Mouse (Mus musculus) stomach, embryonic 16.5 days (tissue): ENCODE measurements around the gene Fstl1. TPM values are rescaled to one million over a fixed set of nuclear protein-coding genes. Genes with fewer than 3 reads are reported as not detected.

Experiments
- ATAC-seq: fragments of 200-750 bp; cut with Nextera tagmentation; 2 replicates; pipeline ENCODE4 v1.8.0; 2017; ENCODE audit warnings: moderate number of reproducible peaks, moderate TSS enrichment; ENCODE audit not compliant: insufficient read depth, low FRiP score
- H3K27ac ChIP-seq: fragments of 300-500 bp; sonication (generic); 2 replicates; pipeline ENCODE4 v1.5.1; 2014; ENCODE audit warnings: low read length
- H3K27me3 ChIP-seq: fragments of 300-500 bp; sonication (generic); 2 replicates; pipeline ENCODE4 v1.6.1; 2014; ENCODE audit warnings: low read length, control low read depth, mixed read lengths; ENCODE audit not compliant: control insufficient read depth, insufficient read depth
- H3K36me3 ChIP-seq: fragments of 300-500 bp; sonication (generic); 2 replicates; pipeline ENCODE4 v1.6.1; 2014; ENCODE audit warnings: low read length; ENCODE audit not compliant: control insufficient read depth, insufficient read depth
- H3K4me1 ChIP-seq: fragments of 300-500 bp; sonication (generic); 2 replicates; pipeline ENCODE4 v1.6.1; 2014; ENCODE audit warnings: low read length, control low read depth, mixed read lengths; ENCODE audit not compliant: control insufficient read depth, insufficient read depth
- H3K4me2 ChIP-seq: fragments of 300-500 bp; sonication (generic); 2 replicates; pipeline ENCODE4 v1.6.1; 2014; ENCODE audit warnings: low read depth, low read length, mixed read lengths
- H3K4me3 ChIP-seq: fragments of 300-500 bp; sonication (generic); replicated peaks from 2 replicates; pipeline ENCODE4 v1.5.1; 2014; ENCODE audit warnings: mild to moderate bottlenecking, low read length
- H3K9ac ChIP-seq: fragments of 300-500 bp; sonication (generic); 2 replicates; pipeline ENCODE4 v1.6.1; 2014; ENCODE audit warnings: low read length
- H3K9me3 ChIP-seq: fragments of 300-500 bp; sonication (generic); replicated peaks from 2 replicates; pipeline ENCODE4 v1.6.1; 2016; ENCODE audit warnings: low read length, control low read depth; ENCODE audit not compliant: control insufficient read depth
- WGBS: fragments of 180-500 bp; shearing (Covaris S2); extraction: QIAGEN DNeasy Blood & Tissue Kit; methylation state at CpG from one replicate; pipeline ENCODE4 v1.1.7; 2014; 5-methylcytosine and 5-hydroxymethylcytosine counted together
- polyA plus RNA-seq: library from polyadenylated mRNA; unstranded; fragments of >200 nt; fragmentation: Nextera tagmentation; extraction: Ambion mirVana; gene quantifications from 2 replicates; pipeline ENCODE4 v1.2.1, GENCODE M21; 2015

Fstl1 gene
- polyA plus RNA-seq, 1 experiment from 2014 or later, result 417 TPM

GRCm38 (mm10) chr16:37780386-37780785 lies 3.7 kb downstream of the Fstl1 start:
- H3K27ac ChIP-seq, result peak overlapping the region; percentile 18; the same call in 1 of the 2 replicates
- no peaks in the 10 kb centered on the region for H3K9me3 ChIP-seq
- no peak overlapping the region; the same call in 1 of the 2 replicates for H3K4me3 ChIP-seq
- ATAC-seq, result no peak
- no peaks in the 10 kb centered on the region for H3K27me3 ChIP-seq
- H3K4me1 ChIP-seq, result peaks cover 24% of the 10 kb centered on the region
- H3K4me2 ChIP-seq, result peak overlapping the region; percentile 24
- no peak overlapping the region for H3K9ac ChIP-seq
- WGBS, result 32% methylated on average over 1 of the region's 1 CpGs
- peaks cover 12% of the 10 kb centered on the region; the same call in 1 of the 2 replicates for H3K36me3 ChIP-seq

DNA sequence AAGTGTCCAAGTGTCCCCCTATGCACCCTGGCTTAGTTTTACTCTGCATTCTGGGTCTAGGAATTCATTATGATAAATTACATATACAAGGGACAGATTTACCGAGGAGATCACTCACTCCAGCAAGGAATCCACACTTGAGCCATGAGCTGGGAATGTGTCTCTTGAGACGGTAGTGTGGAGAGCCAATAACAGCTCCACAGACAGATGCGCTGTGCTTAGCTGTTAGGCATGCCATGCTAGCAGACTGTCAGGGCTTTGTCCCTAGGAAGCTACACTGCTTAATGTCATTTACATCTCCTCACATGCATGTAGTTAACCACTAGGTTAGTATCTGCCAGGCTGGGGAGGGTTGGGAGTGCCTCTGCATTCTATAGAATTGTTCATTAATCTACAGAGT lies 4.2 kb downstream of the Fstl1 start:
- Histone ChIP-seq H3K4me2 (peak overlapping the region; percentile 24), H3K9ac (no peak overlapping the region), H3K4me1 (peaks cover 27% of the 10 kb centered on the region), H3K9me3 (no peaks in the 10 kb centered on the region), H3K27me3 (no peaks in the 10 kb centered on the region), H3K27ac (peak overlapping the region; percentile 18; the same call in 1 of the 2 replicates), H3K36me3 (peaks cover 12% of the 10 kb centered on the region; the same call in 1 of the 2 replicates), H3K4me3 (no peak overlapping the region; the same call in 1 of the 2 replicates)
- 68% methylated on average over 3 of the region's 3 CpGs for WGBS
- ATAC-seq, result no peak

- 72% methylated on average over 3 of the region's 3 CpGs for WGBS
- no peak for ATAC-seq
- H3K4me3 ChIP-seq, result no peak overlapping the region
- no peak overlapping the region for H3K4me2 ChIP-seq
- no peak overlapping the region for H3K9ac ChIP-seq
- no peaks in the 10 kb centered on the region for H3K27me3 ChIP-seq
- H3K9me3 ChIP-seq, result no peaks in the 10 kb centered on the region
- H3K36me3 ChIP-seq, result peaks cover 12% of the 10 kb centered on the region; the same call in 1 of the 2 replicates
- H3K4me1 ChIP-seq, result peaks cover 55% of the 10 kb centered on the region
- no peak overlapping the region for H3K27ac ChIP-seq
Measured at GRCm38 (mm10) chr16:37784526-37784925, 7.9 kb downstream of the Fstl1 start.

DNA sequence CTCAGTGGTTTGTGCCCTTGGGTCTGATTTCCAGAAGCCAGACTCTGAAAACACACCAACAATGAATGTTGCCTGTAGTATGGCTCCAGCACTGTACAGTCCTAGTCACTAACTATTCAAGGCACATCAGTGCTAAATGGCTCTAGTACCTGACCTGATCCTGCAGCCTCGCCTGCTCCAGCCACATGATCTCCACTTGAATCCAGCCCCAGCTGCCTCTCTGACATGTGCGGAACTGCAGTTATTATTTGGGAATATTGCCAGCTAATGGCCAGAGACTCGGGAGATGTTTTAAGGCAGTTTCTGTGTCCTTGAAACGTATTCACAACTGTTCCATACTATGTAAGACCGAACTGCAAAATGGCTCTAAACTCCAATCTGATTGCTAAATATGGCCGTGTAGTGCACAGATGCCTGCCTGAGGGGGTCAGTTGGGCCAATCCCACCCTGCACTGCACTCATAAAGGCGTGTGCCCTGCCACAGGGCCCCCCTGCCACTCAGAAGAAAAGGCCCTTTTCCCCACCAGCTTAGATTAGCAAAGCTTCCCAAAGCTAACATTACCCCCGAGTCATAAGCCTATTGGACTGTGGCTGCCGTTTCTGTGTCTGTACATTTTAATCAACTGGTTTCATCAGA lies 11.0 kb downstream of the Fstl1 start:
- Histone ChIP-seq H3K4me2 (peak overlapping the region; percentile 34), H3K9me3 (no peaks in the 10 kb centered on the region), H3K4me1 (peaks cover 57% of the 10 kb centered on the region), H3K9ac (peak overlapping the region; percentile 66), H3K4me3 (no peak overlapping the region), H3K36me3 (peaks cover 5% of the 10 kb centered on the region; the same call in 1 of the 2 replicates), H3K27me3 (no peaks in the 10 kb centered on the region), H3K27ac (peak overlapping the region; percentile 95)
- WGBS, result 33% methylated on average over 9 of the region's 9 CpGs
- peak; percentile 2; the same call in 1 of the 2 replicates for ATAC-seq

DNA sequence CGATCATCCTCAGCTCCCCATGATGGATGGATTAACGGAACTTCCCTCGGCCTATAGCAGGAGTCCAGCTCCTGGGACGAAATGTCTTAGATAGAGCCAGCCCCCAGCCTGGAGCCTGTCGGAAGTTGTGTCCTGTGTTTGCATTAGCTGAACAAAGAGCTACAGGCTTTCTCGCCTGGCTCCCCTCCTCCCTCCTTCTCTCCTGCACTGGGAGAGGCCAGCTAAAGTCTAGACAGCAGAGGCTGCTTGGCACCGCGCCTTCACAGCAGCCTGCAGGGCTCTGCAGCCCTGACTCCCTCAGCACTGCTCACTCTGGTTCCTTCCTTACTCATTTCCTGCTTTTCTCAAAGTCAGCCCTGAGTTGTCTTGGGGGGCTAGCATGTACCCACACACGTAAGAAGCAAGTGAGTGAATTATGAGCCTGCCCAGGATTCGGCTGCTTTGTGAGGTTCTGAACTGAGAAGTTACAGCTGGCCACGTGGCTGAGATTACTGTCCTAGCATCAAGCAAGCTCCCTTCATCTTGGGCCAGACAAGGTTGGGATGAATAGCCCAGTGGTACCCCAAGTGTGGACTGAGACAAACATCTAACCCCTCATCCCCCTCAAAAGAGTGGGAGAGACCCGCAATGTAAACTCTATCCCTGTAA lies 11.8 kb downstream of the Fstl1 start:
- peaks cover 57% of the 10 kb centered on the region for H3K4me1 ChIP-seq
- H3K9ac ChIP-seq, result peak overlapping the region; percentile 66
- H3K36me3 ChIP-seq, result peaks cover 4% of the 10 kb centered on the region; the same call in 1 of the 2 replicates
- H3K27ac ChIP-seq, result peak overlapping the region; percentile 95
- H3K9me3 ChIP-seq, result no peaks in the 10 kb centered on the region
- peak; percentile 96 for ATAC-seq
- no peaks in the 10 kb centered on the region for H3K27me3 ChIP-seq
- H3K4me3 ChIP-seq, result 0 out of 2 replicates have a peak overlapping the region, but pooled peaks have one; percentile 2
- peak overlapping the region; percentile 34 for H3K4me2 ChIP-seq
- 10% methylated on average over 12 of the region's 12 CpGs for WGBS

DNA sequence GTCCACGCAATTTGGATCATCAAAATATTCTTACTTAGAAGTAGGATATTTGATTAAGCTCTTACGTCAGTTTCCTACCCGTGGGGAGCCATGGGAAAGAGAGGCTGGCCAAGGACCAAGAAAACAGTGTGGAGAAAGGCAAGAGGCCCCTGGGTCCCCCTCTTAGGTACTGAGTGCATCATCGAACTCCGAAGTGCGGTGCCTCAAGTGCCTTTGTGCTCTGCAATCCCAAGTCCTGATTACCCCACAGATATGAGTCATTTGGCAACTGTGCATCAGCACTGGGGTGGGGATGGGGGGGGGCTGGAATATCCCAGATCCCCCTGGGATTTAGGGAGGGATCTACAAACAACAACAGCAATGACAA lies 12.3 kb downstream of the Fstl1 start:
- Histone ChIP-seq H3K9me3 (no peaks in the 10 kb centered on the region), H3K4me2 (peak overlapping the region; percentile 34), H3K9ac (peak overlapping the region; percentile 66), H3K27ac (peak overlapping the region; percentile 95), H3K36me3 (peaks cover 4% of the 10 kb centered on the region; the same call in 1 of the 2 replicates), H3K4me3 (no peak overlapping the region), H3K27me3 (no peaks in the 10 kb centered on the region), H3K4me1 (peaks cover 57% of the 10 kb centered on the region)
- WGBS, result 40% methylated on average over 6 of the region's 6 CpGs
- peak; percentile 12; the same call in 1 of the 2 replicates for ATAC-seq

DNA sequence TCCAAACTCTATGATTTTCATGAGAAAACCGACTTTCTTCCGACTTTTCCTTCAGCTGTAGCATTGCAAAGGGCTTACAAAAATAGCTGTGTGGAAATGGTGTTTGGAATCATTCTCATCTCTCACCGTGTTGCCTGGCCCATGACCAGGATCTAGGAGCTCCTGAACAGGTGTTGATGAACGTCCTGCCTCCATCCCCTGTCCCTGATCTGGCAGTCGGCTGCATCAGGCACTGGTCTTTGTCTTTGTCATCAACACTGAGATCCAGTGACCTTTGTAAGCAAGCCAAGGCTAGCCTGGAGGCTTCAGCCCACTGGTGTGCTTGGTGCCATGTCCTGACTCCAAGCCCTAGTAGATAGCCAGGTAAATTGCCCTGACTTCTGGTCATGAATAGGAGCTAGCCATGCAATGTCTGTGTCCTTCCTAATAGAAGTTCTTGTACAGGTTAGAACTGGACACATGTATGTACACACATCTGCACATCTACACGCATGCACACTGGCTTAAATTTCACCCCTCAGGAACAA lies 12.8 kb downstream of the Fstl1 start:
- H3K9me3 ChIP-seq, result no peaks in the 10 kb centered on the region
- 65% methylated on average over 6 of the region's 6 CpGs for WGBS
- no peak overlapping the region; the same call in 1 of the 2 replicates for H3K4me2 ChIP-seq
- no peak for ATAC-seq
- H3K4me3 ChIP-seq, result no peak overlapping the region
- H3K27me3 ChIP-seq, result no peaks in the 10 kb centered on the region
- peaks cover 57% of the 10 kb centered on the region for H3K4me1 ChIP-seq
- H3K9ac ChIP-seq, result 0 out of 2 replicates have a peak overlapping the region, but pooled peaks have one; percentile 2
- peak overlapping the region; percentile 95 for H3K27ac ChIP-seq
- peaks cover 2% of the 10 kb centered on the region; the same call in 1 of the 2 replicates for H3K36me3 ChIP-seq

DNA sequence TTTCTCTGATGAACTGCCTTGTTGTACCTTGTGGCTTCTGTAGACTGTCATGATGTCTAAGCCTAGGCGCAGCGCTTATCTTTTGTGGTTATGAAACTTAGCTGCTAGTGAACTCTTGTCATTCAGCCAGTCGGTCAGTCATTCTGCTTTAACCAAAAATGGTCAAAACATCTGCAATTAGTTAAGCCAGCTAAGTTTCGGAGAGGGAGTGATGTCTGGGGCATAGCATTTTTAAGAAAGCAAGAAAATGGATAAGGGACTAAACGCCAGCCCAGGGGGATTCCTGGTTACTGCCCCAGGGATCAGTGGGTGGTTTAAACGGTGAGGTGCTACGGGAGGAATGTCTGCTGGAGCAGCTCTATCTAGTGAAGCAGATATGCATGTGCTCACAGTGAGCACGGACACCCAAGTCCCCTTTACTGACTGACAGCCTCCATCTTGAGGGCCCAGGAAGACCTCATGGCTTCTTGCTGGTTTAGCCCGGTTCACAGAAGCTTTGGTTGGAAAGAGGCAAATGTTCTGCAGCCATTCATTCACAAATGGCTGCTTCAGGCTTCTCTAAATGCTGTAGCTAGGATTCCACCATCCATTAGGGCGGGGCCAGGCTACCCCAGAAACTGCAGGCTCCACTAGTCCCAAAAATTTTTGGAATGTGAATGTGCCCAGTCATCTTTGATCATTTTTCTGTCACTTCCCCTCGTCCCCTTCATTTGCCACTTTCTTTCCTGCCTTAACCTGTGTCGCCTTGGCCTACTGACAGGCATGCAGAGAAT lies 13.5 kb downstream of the Fstl1 start:
- peaks cover 57% of the 10 kb centered on the region for H3K4me1 ChIP-seq
- ATAC-seq, result no peak
- 62% methylated on average over 12 of the region's 12 CpGs for WGBS

More for the DNA sequence above, 13.5 kb downstream of the Fstl1 start:
- Histone ChIP-seq H3K9me3 (no peaks in the 10 kb centered on the region), H3K27ac (peak overlapping the region; percentile 95), H3K27me3 (no peaks in the 10 kb centered on the region), H3K9ac (no peak overlapping the region), H3K36me3 (no peaks in the 10 kb centered on the region), H3K4me3 (no peak overlapping the region), H3K4me2 (no peak overlapping the region)
